Mouse (Mus musculus) neural tube, embryonic 14.5 days (tissue): ENCODE measurements around the gene S100a1. TPM values are rescaled to one million over a fixed set of nuclear protein-coding genes. Genes with fewer than 3 reads are reported as not detected.

Experiments used
- ATAC-seq: fragments of 200-750 bp; cut with Nextera tagmentation; 2 replicates; pipeline ENCODE4 v1.8.0; 2017; ENCODE audit warnings: low read depth, mild to moderate bottlenecking, moderate TSS enrichment, moderate library complexity
- H3K27ac ChIP-seq: fragments of 300-500 bp; sonication (generic); 2 replicates; pipeline ENCODE4 v1.5.1; 2014; ENCODE audit warnings: low read depth, mild to moderate bottlenecking, control low read depth, low read length, moderate library complexity, mixed read lengths
- H3K27me3 ChIP-seq: fragments of 300-500 bp; sonication (generic); 2 replicates; pipeline ENCODE4 v1.6.1; 2014; ENCODE audit warnings: low read length; ENCODE audit not compliant: control insufficient read depth, insufficient read depth
- H3K36me3 ChIP-seq: fragments of 300-500 bp; sonication (generic); 2 replicates; pipeline ENCODE4 v1.6.1; 2014; ENCODE audit warnings: low read length, mixed read lengths; ENCODE audit not compliant: control insufficient read depth, insufficient read depth
- H3K4me1 ChIP-seq: fragments of 300-500 bp; sonication (generic); 2 replicates; pipeline ENCODE4 v1.6.1; 2014; ENCODE audit warnings: low read length; ENCODE audit not compliant: control insufficient read depth, insufficient read depth
- H3K4me2 ChIP-seq: fragments of 300-500 bp; sonication (generic); 2 replicates; pipeline ENCODE4 v1.6.1; 2014; ENCODE audit warnings: mild to moderate bottlenecking, low read depth, low read length, control low read depth
- H3K4me3 ChIP-seq: fragments of 300-500 bp; sonication (generic); 2 replicates; pipeline ENCODE4 v1.5.1; 2014; ENCODE audit warnings: low read depth, low read length, control low read depth, mixed read lengths
- H3K9ac ChIP-seq: fragments of 300-500 bp; sonication (generic); replicated peaks from 2 replicates; pipeline ENCODE4 v1.6.1; 2014; ENCODE audit warnings: low read depth, mild to moderate bottlenecking, control low read depth, low read length, mixed read lengths
- H3K9me3 ChIP-seq: fragments of 300-500 bp; sonication (generic); 2 replicates; pipeline ENCODE4 v1.6.1; 2016; ENCODE audit warnings: low read length; ENCODE audit not compliant: control insufficient read depth
- WGBS: fragments of 180-500 bp; shearing (Covaris S2); extraction: QIAGEN DNeasy Blood & Tissue Kit; methylation state at CpG from one replicate; pipeline ENCODE4 v1.1.7; 2014; 5-methylcytosine and 5-hydroxymethylcytosine counted together
- polyA plus RNA-seq: library from polyadenylated mRNA; unstranded; fragments of >200 nt; fragmentation: Nextera tagmentation; extraction: Ambion mirVana; gene quantifications from 2 replicates; pipeline ENCODE4 v1.2.1, GENCODE M21; 2014

S100a1 gene
- polyA plus RNA-seq, 1 experiment from 2014 or later, result 18.6 TPM

DNA sequence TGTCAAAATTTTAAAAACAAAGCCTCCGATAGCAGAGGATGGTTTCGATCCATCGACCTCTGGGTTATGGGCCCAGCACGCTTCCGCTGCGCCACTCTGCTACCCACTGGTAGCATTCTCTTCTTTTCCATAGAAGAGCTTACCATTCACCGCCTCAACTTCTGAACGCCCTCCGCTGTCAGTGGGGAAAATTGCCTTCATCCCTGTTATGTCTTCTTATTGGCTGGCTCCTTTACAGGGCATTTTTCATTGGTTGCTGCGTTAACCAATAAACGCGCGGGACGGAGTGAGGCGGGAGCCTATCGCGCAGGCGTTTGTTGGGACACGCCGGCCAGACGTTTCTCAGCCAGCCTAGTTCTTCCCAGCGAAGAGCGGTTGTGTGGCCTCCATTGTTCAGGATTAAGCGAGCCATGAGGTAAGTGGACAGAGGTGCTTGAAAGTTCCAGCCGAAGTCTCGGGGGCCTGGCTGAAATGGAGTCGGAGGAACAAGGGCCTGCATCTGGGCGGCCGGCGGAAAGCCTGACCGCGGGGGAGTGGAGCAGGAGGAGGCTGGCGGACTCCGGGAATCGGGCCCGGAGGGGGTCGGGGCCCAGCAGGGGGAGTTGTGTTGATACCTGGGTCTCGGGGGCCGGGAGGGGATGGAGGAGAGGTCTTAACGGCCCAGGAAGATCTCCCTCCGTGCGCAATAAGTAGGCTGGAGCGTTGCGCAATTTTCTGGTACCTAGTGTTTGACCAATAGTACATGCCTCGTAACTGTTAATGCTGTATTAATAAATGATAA is 38.2 kb downstream of the S100a1 start, which contains the start of gene Ilf2:
Ilf2 (plus strand) TSS at position 296 of the 781 bp plus-strand sequence.
- peaks cover 16% of the 10 kb centered on the region for H3K36me3 ChIP-seq
- peak; percentile 99 for ATAC-seq
- H3K9me3 ChIP-seq, result no peaks in the 10 kb centered on the region

DNA sequence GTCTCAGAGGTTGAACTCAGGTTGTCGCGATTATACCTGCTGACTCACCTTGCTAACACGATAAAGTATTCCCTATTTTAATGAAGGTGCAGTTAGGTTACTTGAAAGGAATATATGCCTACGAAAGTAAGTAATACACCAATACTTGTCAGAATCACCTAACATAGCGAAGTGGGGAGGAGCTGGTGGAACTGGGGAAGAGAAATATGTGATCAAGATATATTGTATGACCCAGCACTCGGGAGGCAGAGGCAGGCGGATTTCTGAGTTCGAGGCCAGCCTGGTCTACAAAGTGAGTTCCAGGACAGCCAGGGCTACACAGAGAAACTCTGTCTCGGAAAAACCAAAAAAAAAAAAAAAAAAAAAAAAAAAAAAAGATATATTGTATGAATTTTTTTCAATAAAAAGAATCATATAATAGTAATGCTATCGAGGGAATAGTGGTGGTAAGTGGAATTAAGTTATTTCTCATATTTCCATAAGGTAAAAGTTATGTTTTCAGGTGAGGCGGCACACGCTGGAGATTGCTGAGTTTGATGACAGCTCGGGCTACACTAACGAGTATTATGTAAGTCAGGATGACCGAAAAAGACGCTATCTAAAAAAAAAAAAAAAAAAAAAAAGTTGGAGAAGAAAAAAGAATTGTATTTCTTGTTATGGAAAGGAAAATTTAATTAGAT is 38.9 kb downstream of the S100a1 start:
- Histone ChIP-seq H3K27me3 (no peaks in the 10 kb centered on the region), H3K36me3 (peaks cover 11% of the 10 kb centered on the region), H3K9ac (no peak overlapping the region), H3K4me1 (peaks cover 6% of the 10 kb centered on the region; the same call in 1 of the 2 replicates), H3K9me3 (no peaks in the 10 kb centered on the region), H3K4me2 (peak overlapping the region; percentile 40), H3K27ac (no peak overlapping the region), H3K4me3 (peak overlapping the region; percentile 20; the same call in 1 of the 2 replicates)
- WGBS, result 41% methylated on average over 15 of the region's 16 CpGs
- ATAC-seq, result peak; percentile 40

More for the DNA sequence above, 38.2 kb downstream of the S100a1 start, which contains the start of gene Ilf2:
- Histone ChIP-seq H3K27ac (peak within 1 kb of the TSS; percentile 91), H3K4me1 (peaks cover 6% of the 10 kb centered on the region; the same call in 1 of the 2 replicates), H3K9ac (peak within 1 kb of the TSS; percentile 88), H3K4me3 (peak within 1 kb of the TSS; percentile 71), H3K4me2 (peak within 1 kb of the TSS; percentile 67), H3K27me3 (no peaks in the 10 kb centered on the region)
- WGBS, result under 1% methylated on average over 45 of the region's 45 CpGs

DNA sequence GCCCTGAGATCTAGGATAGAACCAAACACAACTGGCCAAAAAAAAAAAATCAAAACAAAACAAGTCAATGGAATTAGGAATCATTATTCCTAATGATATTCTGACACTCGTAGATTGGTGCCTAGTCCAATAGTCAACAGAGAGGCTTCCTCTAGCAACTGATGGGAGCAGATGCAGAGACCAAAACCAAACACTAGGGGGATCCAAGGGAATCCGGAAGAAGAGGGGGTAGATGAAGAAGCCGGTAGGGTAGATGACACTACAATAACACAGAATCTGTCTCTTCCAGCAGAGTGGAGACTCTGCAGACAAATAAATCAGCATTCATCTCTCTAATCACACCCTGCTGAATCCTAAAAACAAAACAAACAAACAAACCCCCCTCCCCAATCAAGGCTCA is 42.0 kb downstream of the S100a1 start:
- H3K27me3 ChIP-seq, result no peaks in the 10 kb centered on the region
- no peak overlapping the region for H3K4me2 ChIP-seq
- no peak overlapping the region for H3K9ac ChIP-seq
- H3K9me3 ChIP-seq, result no peaks in the 10 kb centered on the region
- H3K27ac ChIP-seq, result no peak overlapping the region
- no peak for ATAC-seq
- peaks cover 4% of the 10 kb centered on the region; the same call in 1 of the 2 replicates for H3K4me1 ChIP-seq
- H3K36me3 ChIP-seq, result no peaks in the 10 kb centered on the region
- no peak overlapping the region for H3K4me3 ChIP-seq
- 30% methylated on average over 3 of the region's 3 CpGs for WGBS

DNA sequence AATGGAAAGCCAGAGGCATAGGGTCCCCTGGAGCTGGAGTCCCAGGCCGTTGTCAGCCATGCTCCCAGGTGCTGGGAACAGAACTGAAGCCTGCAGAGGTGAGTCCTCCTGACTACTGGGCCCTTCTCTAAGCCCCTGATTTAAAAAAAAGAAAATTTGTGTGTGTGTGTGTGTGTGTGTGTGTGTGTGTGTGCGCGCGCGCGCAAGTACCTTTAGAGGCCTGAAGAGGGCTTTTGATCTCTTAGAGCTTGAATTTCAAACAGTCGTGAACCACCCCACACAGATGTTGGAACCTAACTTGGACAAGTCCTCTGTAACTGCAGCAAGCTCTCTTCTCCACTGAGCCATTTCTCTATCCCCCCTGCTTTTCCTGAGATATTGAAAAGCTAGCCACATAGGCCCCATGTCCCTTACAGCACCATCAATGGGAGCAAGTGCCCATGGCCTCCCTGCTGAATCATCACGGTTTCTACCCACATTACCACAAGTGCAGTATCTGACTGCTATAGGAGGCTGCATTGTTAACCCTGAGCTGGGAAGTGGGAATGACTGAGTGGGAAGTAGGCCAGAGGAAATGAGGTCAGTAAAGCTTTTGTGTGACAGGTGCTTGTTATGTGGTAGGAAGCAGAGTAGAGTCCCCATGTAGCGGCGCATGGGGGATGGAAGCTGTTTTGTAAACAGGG is 46.4 kb downstream of the S100a1 start:
- Histone ChIP-seq H3K4me2 (no peak overlapping the region), H3K36me3 (no peaks in the 10 kb centered on the region), H3K4me1 (0 out of 2 replicates have a peak, but pooled peaks cover 2% of the 10 kb centered on the region), H3K4me3 (no peak overlapping the region), H3K27ac (no peak overlapping the region), H3K9ac (no peak overlapping the region), H3K27me3 (peaks cover 20% of the 10 kb centered on the region), H3K9me3 (no peaks in the 10 kb centered on the region)
- ATAC-seq, result no peak
- WGBS, result 91% methylated on average over 10 of the region's 10 CpGs

DNA sequence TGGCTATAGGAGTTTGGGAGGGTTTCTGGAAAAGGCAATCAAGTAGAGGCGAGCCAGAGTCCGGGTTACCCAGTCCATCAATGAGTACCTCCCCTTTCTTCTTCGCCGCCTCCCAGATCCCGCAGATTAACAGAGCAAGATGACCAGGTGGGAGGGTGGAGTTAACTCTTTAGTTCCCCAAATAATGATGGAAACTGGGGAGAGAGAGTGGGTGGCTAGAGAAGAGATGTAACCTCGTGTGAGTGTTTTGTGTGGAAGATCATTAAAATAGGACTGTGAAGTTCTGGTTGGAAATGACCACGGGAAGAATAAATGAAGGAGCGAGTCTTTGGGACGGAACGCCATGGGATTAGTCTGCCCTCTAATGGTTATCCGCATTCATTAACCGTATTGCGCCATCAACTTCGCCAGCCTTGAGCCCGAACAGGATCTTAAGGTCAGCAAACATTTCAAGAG is 47.9 kb downstream of the S100a1 start:
- peak; percentile 21; the same call in 1 of the 2 replicates for ATAC-seq
- H3K36me3 ChIP-seq, result no peaks in the 10 kb centered on the region
- peak overlapping the region; percentile 87 for H3K4me2 ChIP-seq
- H3K9me3 ChIP-seq, result no peaks in the 10 kb centered on the region
- peak overlapping the region; percentile 56 for H3K4me3 ChIP-seq
- H3K27ac ChIP-seq, result no peak overlapping the region
- 0 out of 2 replicates have a peak, but pooled peaks cover 2% of the 10 kb centered on the region for H3K4me1 ChIP-seq
- 1% methylated on average over 15 of the region's 15 CpGs for WGBS
- peaks cover 20% of the 10 kb centered on the region for H3K27me3 ChIP-seq
- H3K9ac ChIP-seq, result peak overlapping the region; percentile 46; the same call in 1 of the 2 replicates

DNA sequence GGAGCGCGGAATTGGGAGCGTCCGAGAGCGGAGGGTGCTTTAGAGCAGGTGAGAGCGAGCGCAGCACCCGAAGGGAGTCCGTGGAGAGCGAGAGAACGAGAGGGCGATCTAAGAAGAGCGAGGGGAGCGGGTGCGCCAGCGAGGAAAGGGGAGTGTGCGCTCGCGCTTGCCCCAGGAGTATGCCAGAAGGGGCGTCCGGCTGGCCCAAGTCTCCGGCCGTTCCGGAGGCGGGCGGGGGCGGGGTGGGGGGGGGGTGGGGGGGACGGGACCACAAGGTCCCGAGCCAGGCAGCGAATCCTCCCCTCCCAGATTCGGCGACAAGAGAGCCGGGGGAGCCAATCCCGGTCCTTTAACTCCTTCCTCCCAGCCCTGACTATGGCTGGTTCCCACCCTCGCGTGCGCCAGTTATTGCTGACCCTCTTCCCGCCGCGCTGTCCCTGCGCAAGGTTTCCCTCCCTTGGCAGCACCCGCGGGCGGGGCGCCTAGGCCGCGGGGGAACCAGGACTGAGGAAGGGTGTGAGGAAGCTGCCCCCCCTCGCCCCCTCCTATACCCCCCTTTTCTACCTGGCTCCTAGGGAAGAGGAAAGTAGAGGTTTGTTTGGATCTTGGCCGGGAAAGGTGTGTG is 48.4 kb downstream of the S100a1 start, which contains the start of gene Npr1:
Npr1 (minus strand) TSS at position 181 of the 625 bp plus-strand sequence.
- no peak within 1 kb of the TSS for H3K27ac ChIP-seq
- H3K36me3 ChIP-seq, result no peaks in the 10 kb centered on the region
- peak; percentile 59; the same call in 1 of the 2 replicates for ATAC-seq
- peak within 1 kb of the TSS; percentile 87 for H3K4me2 ChIP-seq
- H3K9me3 ChIP-seq, result no peaks in the 10 kb centered on the region
- H3K4me3 ChIP-seq, result peak within 1 kb of the TSS; percentile 56
- 0 out of 2 replicates have a peak, but pooled peaks cover 2% of the 10 kb centered on the region for H3K4me1 ChIP-seq
- H3K9ac ChIP-seq, result peak within 1 kb of the TSS; percentile 46
- H3K27me3 ChIP-seq, result peaks cover 20% of the 10 kb centered on the region
- WGBS, result under 1% methylated on average over 23 of the region's 49 CpGs

DNA sequence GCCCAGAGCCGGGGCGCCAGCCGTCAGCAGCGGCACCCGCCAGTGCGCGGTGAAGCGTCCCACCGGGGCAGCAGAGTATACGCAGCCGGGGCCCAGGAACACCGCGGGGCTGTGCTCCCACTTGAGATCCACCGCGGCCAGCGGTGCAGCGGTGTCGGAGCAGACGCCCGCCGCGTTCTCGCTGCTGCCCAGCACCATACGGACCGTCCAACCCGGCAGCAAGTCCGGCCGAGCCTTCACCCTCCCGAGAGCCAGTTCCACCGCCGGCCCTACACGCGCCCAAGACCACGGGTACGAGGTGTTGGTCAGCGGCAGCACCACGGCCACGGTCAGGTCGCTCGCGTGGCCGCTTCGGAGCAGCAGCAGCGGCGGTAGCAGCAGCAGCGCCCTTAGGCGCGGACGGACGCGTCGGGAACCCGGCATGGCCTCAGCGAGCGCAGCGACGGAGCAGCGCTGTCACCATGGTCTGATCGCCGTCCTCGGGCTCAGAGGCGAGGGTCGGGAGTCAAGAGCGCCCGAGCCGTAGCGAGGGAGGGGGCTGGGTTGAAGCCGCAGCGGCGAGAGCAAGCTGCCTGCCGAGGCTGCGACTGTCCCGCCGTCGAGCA is 49.0 kb downstream of the S100a1 start:
- Histone ChIP-seq H3K27ac (no peak overlapping the region), H3K36me3 (no peaks in the 10 kb centered on the region), H3K9me3 (no peaks in the 10 kb centered on the region), H3K4me3 (peak overlapping the region; percentile 56), H3K4me1 (0 out of 2 replicates have a peak, but pooled peaks cover 2% of the 10 kb centered on the region), H3K4me2 (peak overlapping the region; percentile 87), H3K27me3 (peaks cover 20% of the 10 kb centered on the region), H3K9ac (peak overlapping the region; percentile 46)
- under 1% methylated on average over 75 of the region's 75 CpGs for WGBS
- peak; percentile 59; the same call in 1 of the 2 replicates for ATAC-seq

DNA sequence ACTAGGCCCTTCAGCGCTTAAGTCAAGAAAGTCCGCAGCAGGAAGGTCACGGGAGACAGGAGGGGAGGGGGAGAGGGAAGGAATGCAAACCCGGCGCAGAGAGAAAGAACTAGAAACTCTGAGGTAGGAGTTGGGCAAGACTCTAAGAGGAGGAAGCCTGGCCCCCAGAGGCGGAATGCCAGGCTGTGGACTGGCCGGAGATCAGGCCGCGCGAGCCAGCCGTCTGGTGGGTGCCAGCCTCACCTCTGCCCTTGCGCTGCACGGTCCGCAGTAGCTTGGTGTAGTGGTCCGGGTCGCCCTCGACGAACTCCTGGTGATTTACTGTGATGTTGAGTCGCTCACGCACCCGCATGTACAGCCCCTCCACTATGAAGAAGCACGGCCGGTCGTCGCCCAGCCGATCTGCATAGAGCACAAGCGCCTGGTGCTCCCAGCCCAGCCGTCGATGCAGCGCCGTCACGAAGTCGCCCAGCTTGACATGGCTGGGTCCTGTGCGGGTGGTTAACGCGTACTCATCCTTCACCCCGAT is 49.6 kb downstream of the S100a1 start:
- H3K4me2 ChIP-seq, result peak overlapping the region; percentile 87
- H3K9me3 ChIP-seq, result no peaks in the 10 kb centered on the region
- peak overlapping the region; percentile 56 for H3K4me3 ChIP-seq
- no peaks in the 10 kb centered on the region for H3K36me3 ChIP-seq
- no peak overlapping the region for H3K27ac ChIP-seq
- H3K9ac ChIP-seq, result no peak overlapping the region
- peak; percentile 18 for ATAC-seq
- 12% methylated on average over 37 of the region's 37 CpGs for WGBS
- 0 out of 2 replicates have a peak, but pooled peaks cover 2% of the 10 kb centered on the region for H3K4me1 ChIP-seq
- peaks cover 20% of the 10 kb centered on the region for H3K27me3 ChIP-seq
